ENCODE assay signal across 11 mouse cellular contexts in genomic region chr8:70605871-70606779, GRCm38 (mm10). TPM values are rescaled to one million over a fixed set of nuclear protein-coding genes. Genes with fewer than 3 reads are reported as not detected.
DNase-seq lines count a peak whose midpoint lies in the region; ATAC-seq and TF ChIP-seq lines count a peak whose summit lies in the region.
"Had no signal": no experiment of that assay in that cellular context is flagged by ENCODE, and none has a peak within 500 bp of the region (broad histone marks: within the 10 kb centered on the region; RNA-seq: fewer than 3 reads in every experiment).

No protein-coding gene starts in this region.

- no peak for TF ChIP-seq CTCF in kidney, postnatal 0 days (IDR thresholded peaks at IDR 0.05; ENCODE audit: low read depth)

- H3K4me2 ChIP-seq in kidney, postnatal 0 days (ENCODE audit: low read length) = peak overlapping the region; percentile 93; the same call in 1 of the 2 replicates
- peak overlapping the region; percentile 83; the same call in 1 of the 2 replicates for H3K4me2 ChIP-seq in hindbrain, embryonic 15.5 days
- H3K4me2 ChIP-seq in midbrain, embryonic 16.5 days (ENCODE audit: low read length) = peak overlapping the region; percentile 85; the same call in 1 of the 2 replicates

- H3K27ac ChIP-seq in kidney, postnatal 0 days = peak overlapping the region; percentile 58; the same call in 1 of the 2 replicates
- no peak overlapping the region for H3K27ac ChIP-seq in hindbrain, embryonic 15.5 days (replicated peaks)
- no peak overlapping the region for H3K27ac ChIP-seq in midbrain, embryonic 16.5 days (ENCODE audit: low read length)
- H3K27ac ChIP-seq: heart, embryonic 15.5 days had no signal

- 79% methylated on average over 9 of the region's 9 CpGs for WGBS in kidney, postnatal 0 days
- WGBS in hindbrain, embryonic 15.5 days = 88% methylated on average over 9 of the region's 9 CpGs
- 90% methylated on average over 9 of the region's 9 CpGs for WGBS in midbrain, embryonic 16.5 days

- no peaks in the 10 kb centered on the region for H3K27me3 ChIP-seq in kidney, postnatal 0 days (ENCODE audit: insufficient read depth, low read length)
- no peaks in the 10 kb centered on the region for H3K27me3 ChIP-seq in hindbrain, embryonic 15.5 days
- H3K27me3 ChIP-seq in midbrain, embryonic 16.5 days (ENCODE audit: control insufficient read depth, insufficient read depth, low read depth, low read length) = no peaks in the 10 kb centered on the region
- H3K27me3 ChIP-seq: heart, embryonic 15.5 days had no signal

- H3K4me1 ChIP-seq in kidney, postnatal 0 days (replicated peaks; ENCODE audit: insufficient read depth, low read length) = peaks cover 14% of the 10 kb centered on the region
- H3K4me1 ChIP-seq in hindbrain, embryonic 15.5 days (replicated peaks) = peaks cover 75% of the 10 kb centered on the region
- H3K4me1 ChIP-seq in midbrain, embryonic 16.5 days (ENCODE audit: control insufficient read depth, insufficient read depth, low read length) = peaks cover 50% of the 10 kb centered on the region

- H3K4me3 ChIP-seq in kidney, postnatal 0 days (replicated peaks; ENCODE audit: low read depth, low read length) = no peak overlapping the region
- H3K4me3 ChIP-seq in hindbrain, embryonic 15.5 days = 0 out of 2 replicates have a peak overlapping the region, but pooled peaks have one; percentile 84
- no peak overlapping the region for H3K4me3 ChIP-seq in midbrain, embryonic 16.5 days (ENCODE audit: low read depth, low read length)

- peak; percentile 49 for DNase-seq in cerebellum, adult 11-12 months
- DNase-seq in cerebellum, adult 18-20 months = no peak
- DNase-seq in kidney, postnatal 0 days (ENCODE audit: low spot score) = no peak
- DNase-seq in kidney, postnatal 36 days = no peak
- DNase-seq in gastrocnemius, postnatal 4 days (ENCODE audit: low spot score in 2 of 2) = no peak
- no peak for DNase-seq in Muller cell, postnatal 12 days (ENCODE audit: inconsistent ontology term)
- DNase-seq: retina, postnatal 1 day had no signal

- H3K9ac ChIP-seq in kidney, postnatal 0 days (ENCODE audit: low read depth, low read length) = peak overlapping the region; percentile 92; the same call in 1 of the 2 replicates
- H3K9ac ChIP-seq in hindbrain, embryonic 15.5 days = 0 out of 2 replicates have a peak overlapping the region, but pooled peaks have one; percentile 21
- H3K9ac ChIP-seq in midbrain, embryonic 16.5 days (ENCODE audit: low read depth, low read length) = no peak overlapping the region
- H3K9ac ChIP-seq: heart, embryonic 15.5 days had no signal

- no peak for ATAC-seq in kidney, postnatal 0 days (replicated peaks; ENCODE audit: low FRiP score, low read depth)
- no peak for ATAC-seq in hindbrain, embryonic 15.5 days (ENCODE audit: low FRiP score, low read depth)
- no peak for ATAC-seq in midbrain, embryonic 16.5 days
- ATAC-seq: activated CD4-positive, CD25-positive, alpha-beta regulatory T cell, adult 4 months had no signal

- 0 out of 2 replicates have a peak, but pooled peaks cover 3% of the 10 kb centered on the region for H3K36me3 ChIP-seq in kidney, postnatal 0 days (ENCODE audit: insufficient read depth, low read length)
- 0 out of 2 replicates have a peak, but pooled peaks cover 3% of the 10 kb centered on the region for H3K36me3 ChIP-seq in hindbrain, embryonic 15.5 days
- H3K36me3 ChIP-seq in midbrain, embryonic 16.5 days (ENCODE audit: control insufficient read depth, insufficient read depth, low read length) = no peaks in the 10 kb centered on the region
- H3K36me3 ChIP-seq: heart, embryonic 15.5 days had no signal

- H3K9me3 ChIP-seq in kidney, postnatal 0 days (replicated peaks; ENCODE audit: low read length) = no peaks in the 10 kb centered on the region
- no peaks in the 10 kb centered on the region for H3K9me3 ChIP-seq in hindbrain, embryonic 15.5 days
- no peaks in the 10 kb centered on the region for H3K9me3 ChIP-seq in midbrain, embryonic 16.5 days (replicated peaks; ENCODE audit: control insufficient read depth, low read length, poor library complexity, severe bottlenecking)
- H3K9me3 ChIP-seq: heart, embryonic 15.5 days had no signal

RNA-seq across cellular contexts. Expression of gene Ssbp4, which starts 2.5 kb away (rescaled TPM):
- 166 and 188 TPM in 2 replicates for polyA plus RNA-seq in kidney, postnatal 0 days (2015; fragmentation: Nextera tagmentation; extraction: Ambion mirVana)
- polyA plus RNA-seq in hindbrain, embryonic 15.5 days (2015; fragmentation: Nextera tagmentation; extraction: Ambion mirVana) = 150 and 172 TPM in 2 replicates
- polyA plus RNA-seq in midbrain, embryonic 16.5 days (2015; fragmentation: Nextera tagmentation; extraction: Ambion mirVana) = 151 and 173 TPM in 2 replicates
- total RNA-seq in gastrocnemius, postnatal 4 days (2021) = 10 to 100 TPM; 49.6 to 60.7 TPM

RNA-seq across cellular contexts. Expression of gene Lrrc25, which starts 9.8 kb away (rescaled TPM):
- 1.9 and 2.8 TPM in 2 replicates for polyA plus RNA-seq in kidney, postnatal 0 days (2015; fragmentation: Nextera tagmentation; extraction: Ambion mirVana)
- polyA plus RNA-seq in hindbrain, embryonic 15.5 days (2015; fragmentation: Nextera tagmentation; extraction: Ambion mirVana) = 1.1 and 2.2 TPM in 2 replicates
- 0.64 and 0.97 TPM in 2 replicates for polyA plus RNA-seq in midbrain, embryonic 16.5 days (2015; fragmentation: Nextera tagmentation; extraction: Ambion mirVana)
- total RNA-seq in gastrocnemius, postnatal 4 days (2021) = 1 to 10 TPM; 2.5 to 3.2 TPM

RNA-seq across cellular contexts. Expression of gene Isyna1, which starts 12.0 kb away (rescaled TPM):
- 166 and 169 TPM in 2 replicates for polyA plus RNA-seq in kidney, postnatal 0 days (2015; fragmentation: Nextera tagmentation; extraction: Ambion mirVana)
- polyA plus RNA-seq in hindbrain, embryonic 15.5 days (2015; fragmentation: Nextera tagmentation; extraction: Ambion mirVana) = 146 and 152 TPM in 2 replicates
- 155 and 171 TPM in 2 replicates for polyA plus RNA-seq in midbrain, embryonic 16.5 days (2015; fragmentation: Nextera tagmentation; extraction: Ambion mirVana)
- 10 to 100 TPM; 22.8 to 31.3 TPM for total RNA-seq in gastrocnemius, postnatal 4 days (2021)

RNA-seq across cellular contexts. Expression of gene Gdf15, which starts 26.1 kb away (rescaled TPM):
- polyA plus RNA-seq in kidney, postnatal 0 days (2015; fragmentation: Nextera tagmentation; extraction: Ambion mirVana) = 3.0 and 3.2 TPM in 2 replicates
- polyA plus RNA-seq in hindbrain, embryonic 15.5 days (2015; fragmentation: Nextera tagmentation; extraction: Ambion mirVana) = 0.25 and 0.30 TPM in 2 replicates
- polyA plus RNA-seq in midbrain, embryonic 16.5 days (2015; fragmentation: Nextera tagmentation; extraction: Ambion mirVana) = 0.35 and 0.39 TPM in 2 replicates
- under 1 TPM; 0.32 to 0.39 TPM for total RNA-seq in gastrocnemius, postnatal 4 days (2021)
- polyA plus RNA-seq: activated CD4-positive, CD25-positive, alpha-beta regulatory T cell, adult 4 months had no signal

RNA-seq across cellular contexts. Expression of gene Pgpep1, which starts 54.1 kb away (rescaled TPM):
- 84.2 and 87.5 TPM in 2 replicates for polyA plus RNA-seq in kidney, postnatal 0 days (2015; fragmentation: Nextera tagmentation; extraction: Ambion mirVana)
- 76.5 and 77.8 TPM in 2 replicates for polyA plus RNA-seq in hindbrain, embryonic 15.5 days (2015; fragmentation: Nextera tagmentation; extraction: Ambion mirVana)
- 67.2 and 69.7 TPM in 2 replicates for polyA plus RNA-seq in midbrain, embryonic 16.5 days (2015; fragmentation: Nextera tagmentation; extraction: Ambion mirVana)
- total RNA-seq in gastrocnemius, postnatal 4 days (2021) = 10 to 100 TPM; 41.4 to 47.0 TPM
